Mouse (Mus musculus): ENCODE measurements around the gene Tbx20. TPM values are rescaled to one million over a fixed set of nuclear protein-coding genes. Genes with fewer than 3 reads are reported as not detected.
A peak's percentile ranks its signal among the peaks of the same experiment; 100 is the strongest.

The Tbx20 gene
- polyA plus RNA-seq, 1 experiment from 2014 or later: 0.19 TPM

DNA sequence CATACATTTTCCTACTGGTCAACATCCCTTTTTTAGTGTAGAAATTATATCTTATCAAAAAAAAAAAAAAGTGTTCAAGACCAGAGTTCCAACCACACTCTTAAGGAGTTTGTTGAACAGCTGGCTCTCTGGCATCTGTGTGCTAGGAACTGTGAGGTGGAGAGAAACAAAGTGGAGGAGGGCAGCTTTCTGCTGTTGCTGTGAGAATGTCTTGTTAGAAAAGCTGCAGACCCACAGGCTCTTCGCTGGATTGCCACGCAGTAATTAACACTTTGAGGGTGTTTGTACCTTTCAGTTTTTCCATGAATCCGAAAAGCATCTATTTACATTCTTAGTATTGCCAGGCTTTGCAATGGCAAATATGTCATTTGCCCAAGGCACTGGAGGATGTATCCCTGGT lies 5.9 kb upstream of the Tbx20 start:
- H3K4me3 ChIP-seq (ENCODE audit: low read depth, low read length): no peak overlapping the region
- peaks cover 9% of the 10 kb centered on the region; the same call in 1 of the 2 replicates for H3K4me1 ChIP-seq (ENCODE audit: control insufficient read depth, insufficient read depth, low read length)
- no peaks in the 10 kb centered on the region for H3K9me3 ChIP-seq (ENCODE audit: control insufficient read depth, low read depth, low read length)
- peaks cover 59% of the 10 kb centered on the region for H3K27me3 ChIP-seq (ENCODE audit: control insufficient read depth, insufficient read depth, low read length)
- no peak for ATAC-seq (ENCODE audit: insufficient number of reproducible peaks, insufficient read depth, low FRiP score, low read depth)
- H3K36me3 ChIP-seq (ENCODE audit: control insufficient read depth, insufficient read depth, low read length): no peaks in the 10 kb centered on the region
- 8% methylated on average over 3 of the region's 3 CpGs for WGBS
- no peak overlapping the region for H3K27ac ChIP-seq (ENCODE audit: low read length)
- H3K4me2 ChIP-seq (replicated peaks; ENCODE audit: low read depth, low read length): no peak overlapping the region
- H3K9ac ChIP-seq (replicated peaks; ENCODE audit: low read depth, low read length): no peak overlapping the region

DNA sequence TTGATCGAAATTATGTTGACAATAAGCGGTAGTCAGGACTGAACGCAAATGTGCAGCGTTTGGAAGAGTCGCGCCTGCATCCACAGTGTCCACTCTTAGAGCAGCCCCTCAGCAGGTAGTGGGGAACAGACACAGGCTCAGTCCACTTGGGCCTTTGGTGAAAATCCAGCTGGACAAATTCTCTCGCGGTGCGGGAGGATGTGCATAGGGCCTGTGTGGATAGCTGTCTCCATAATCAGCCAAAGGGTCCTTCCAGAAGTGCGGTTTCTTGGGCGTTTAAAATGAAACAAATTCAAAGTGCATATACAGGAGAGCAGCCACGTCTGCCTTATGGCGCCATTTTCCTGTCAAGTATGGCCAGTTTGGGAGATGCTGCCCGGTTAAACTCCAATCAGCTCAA lies 4.5 kb upstream of the Tbx20 start:
- no peak overlapping the region for H3K4me2 ChIP-seq (replicated peaks; ENCODE audit: low read depth, low read length)
- H3K4me3 ChIP-seq (ENCODE audit: low read depth, low read length): no peak overlapping the region
- H3K27me3 ChIP-seq (ENCODE audit: control insufficient read depth, insufficient read depth, low read length): peaks cover 73% of the 10 kb centered on the region
- H3K36me3 ChIP-seq (ENCODE audit: control insufficient read depth, insufficient read depth, low read length): no peaks in the 10 kb centered on the region
- no peak overlapping the region for H3K9ac ChIP-seq (replicated peaks; ENCODE audit: low read depth, low read length)
- no peaks in the 10 kb centered on the region for H3K9me3 ChIP-seq (ENCODE audit: control insufficient read depth, low read depth, low read length)
- no peak overlapping the region for H3K27ac ChIP-seq (ENCODE audit: low read length)
- peaks cover 9% of the 10 kb centered on the region; the same call in 1 of the 2 replicates for H3K4me1 ChIP-seq (ENCODE audit: control insufficient read depth, insufficient read depth, low read length)
- ATAC-seq (ENCODE audit: insufficient number of reproducible peaks, insufficient read depth, low FRiP score, low read depth): no peak
- WGBS: 7% methylated on average over 14 of the region's 14 CpGs

- H3K27me3 ChIP-seq (ENCODE audit: control insufficient read depth, insufficient read depth, low read length): peaks cover 74% of the 10 kb centered on the region
- H3K36me3 ChIP-seq (ENCODE audit: control insufficient read depth, insufficient read depth, low read length): no peaks in the 10 kb centered on the region
- H3K27ac ChIP-seq (ENCODE audit: low read length): no peak overlapping the region
- H3K4me1 ChIP-seq (ENCODE audit: control insufficient read depth, insufficient read depth, low read length): peaks cover 9% of the 10 kb centered on the region; the same call in 1 of the 2 replicates
- no peaks in the 10 kb centered on the region for H3K9me3 ChIP-seq (ENCODE audit: control insufficient read depth, low read depth, low read length)
- no peak for ATAC-seq (ENCODE audit: insufficient number of reproducible peaks, insufficient read depth, low FRiP score, low read depth)
- under 1% methylated on average over 14 of the region's 14 CpGs for WGBS
- no peak overlapping the region for H3K9ac ChIP-seq (replicated peaks; ENCODE audit: low read depth, low read length)
- H3K4me2 ChIP-seq (replicated peaks; ENCODE audit: low read depth, low read length): no peak overlapping the region
- H3K4me3 ChIP-seq (ENCODE audit: low read depth, low read length): no peak overlapping the region
Observed at GRCm38 (mm10) chr9:24777961-24778360, 3.9 kb upstream of the Tbx20 start.

- Histone ChIP-seq H3K36me3 (ENCODE audit: control insufficient read depth, insufficient read depth, low read length) (no peaks in the 10 kb centered on the region), H3K9me3 (ENCODE audit: control insufficient read depth, low read depth, low read length) (no peaks in the 10 kb centered on the region), H3K4me1 (ENCODE audit: control insufficient read depth, insufficient read depth, low read length) (peaks cover 9% of the 10 kb centered on the region; the same call in 1 of the 2 replicates), H3K4me2 (replicated peaks; ENCODE audit: low read depth, low read length) (no peak overlapping the region), H3K27ac (ENCODE audit: low read length) (no peak overlapping the region), H3K4me3 (ENCODE audit: low read depth, low read length) (0 out of 2 replicates have a peak overlapping the region, but pooled peaks have one; percentile 2), H3K27me3 (ENCODE audit: control insufficient read depth, insufficient read depth, low read length) (peaks cover 72% of the 10 kb centered on the region), H3K9ac (replicated peaks; ENCODE audit: low read depth, low read length) (no peak overlapping the region)
- WGBS: under 1% methylated on average over 37 of the region's 37 CpGs
- ATAC-seq (ENCODE audit: insufficient number of reproducible peaks, insufficient read depth, low FRiP score, low read depth): no peak
Observed at GRCm38 (mm10) chr9:24777176-24777895, 3.2 kb upstream of the Tbx20 start.

DNA sequence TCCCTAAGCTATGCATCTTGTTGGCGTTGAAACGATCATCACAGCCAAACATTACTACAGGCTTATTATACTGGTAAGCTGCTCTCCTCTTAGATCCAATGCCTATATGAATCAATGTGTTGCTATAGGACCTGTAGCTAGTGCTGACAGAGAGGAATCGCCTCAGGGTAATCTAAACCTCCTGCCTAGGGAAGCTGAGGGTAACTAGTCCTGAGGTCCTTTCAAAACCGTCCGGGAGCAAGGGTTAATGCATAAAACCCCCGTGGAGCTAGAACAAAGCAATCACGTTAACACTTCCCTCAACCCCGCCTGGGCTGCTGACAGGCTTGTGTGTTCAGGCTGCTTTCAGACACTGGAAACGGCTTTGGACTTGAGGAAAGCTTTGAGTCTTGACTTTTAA lies 2.4 kb upstream of the Tbx20 start:
- WGBS: 2% methylated on average over 9 of the region's 9 CpGs
- H3K9me3 ChIP-seq (ENCODE audit: control insufficient read depth, low read depth, low read length): no peaks in the 10 kb centered on the region
- ATAC-seq (ENCODE audit: insufficient number of reproducible peaks, insufficient read depth, low FRiP score, low read depth): no peak
- no peaks in the 10 kb centered on the region for H3K36me3 ChIP-seq (ENCODE audit: control insufficient read depth, insufficient read depth, low read length)
- peaks cover 72% of the 10 kb centered on the region for H3K27me3 ChIP-seq (ENCODE audit: control insufficient read depth, insufficient read depth, low read length)
- no peak overlapping the region for H3K4me3 ChIP-seq (ENCODE audit: low read depth, low read length)
- H3K27ac ChIP-seq (ENCODE audit: low read length): no peak overlapping the region
- H3K4me2 ChIP-seq (replicated peaks; ENCODE audit: low read depth, low read length): no peak overlapping the region
- no peak overlapping the region for H3K9ac ChIP-seq (replicated peaks; ENCODE audit: low read depth, low read length)
- H3K4me1 ChIP-seq (ENCODE audit: control insufficient read depth, insufficient read depth, low read length): peaks cover 9% of the 10 kb centered on the region; the same call in 1 of the 2 replicates

- ATAC-seq (ENCODE audit: insufficient number of reproducible peaks, insufficient read depth, low FRiP score, low read depth): no peak
- peaks cover 70% of the 10 kb centered on the region for H3K27me3 ChIP-seq (ENCODE audit: control insufficient read depth, insufficient read depth, low read length)
- no peak overlapping the region for H3K27ac ChIP-seq (ENCODE audit: low read length)
- H3K4me1 ChIP-seq (ENCODE audit: control insufficient read depth, insufficient read depth, low read length): peaks cover 4% of the 10 kb centered on the region; the same call in 1 of the 2 replicates
- no peak overlapping the region for H3K4me3 ChIP-seq (ENCODE audit: low read depth, low read length)
- no peaks in the 10 kb centered on the region for H3K36me3 ChIP-seq (ENCODE audit: control insufficient read depth, insufficient read depth, low read length)
- no peaks in the 10 kb centered on the region for H3K9me3 ChIP-seq (ENCODE audit: control insufficient read depth, low read depth, low read length)
- 21% methylated on average over 1 of the region's 1 CpGs for WGBS
- no peak overlapping the region for H3K4me2 ChIP-seq (replicated peaks; ENCODE audit: low read depth, low read length)
- no peak overlapping the region for H3K9ac ChIP-seq (replicated peaks; ENCODE audit: low read depth, low read length)
Observed at GRCm38 (mm10) chr9:24775567-24775966, 1.5 kb upstream of the Tbx20 start.

GRCm38 (mm10) chr9:24775001-24775400 lies 898 bp upstream of the Tbx20 start:
- Histone ChIP-seq H3K4me1 (ENCODE audit: control insufficient read depth, insufficient read depth, low read length) (peaks cover 4% of the 10 kb centered on the region; the same call in 1 of the 2 replicates), H3K27ac (ENCODE audit: low read length) (no peak overlapping the region), H3K9ac (replicated peaks; ENCODE audit: low read depth, low read length) (no peak overlapping the region), H3K9me3 (ENCODE audit: control insufficient read depth, low read depth, low read length) (no peaks in the 10 kb centered on the region), H3K27me3 (ENCODE audit: control insufficient read depth, insufficient read depth, low read length) (peaks cover 73% of the 10 kb centered on the region), H3K4me3 (ENCODE audit: low read depth, low read length) (no peak overlapping the region), H3K4me2 (replicated peaks; ENCODE audit: low read depth, low read length) (no peak overlapping the region), H3K36me3 (ENCODE audit: control insufficient read depth, insufficient read depth, low read length) (no peaks in the 10 kb centered on the region)
- no peak for ATAC-seq (ENCODE audit: insufficient number of reproducible peaks, insufficient read depth, low FRiP score, low read depth)
- under 1% methylated on average over 9 of the region's 9 CpGs for WGBS

GRCm38 (mm10) chr9:24773669-24774068 lies 434 bp downstream of the Tbx20 start:
- Histone ChIP-seq H3K4me1 (ENCODE audit: control insufficient read depth, insufficient read depth, low read length) (peaks cover 4% of the 10 kb centered on the region; the same call in 1 of the 2 replicates), H3K27me3 (ENCODE audit: control insufficient read depth, insufficient read depth, low read length) (peaks cover 69% of the 10 kb centered on the region), H3K27ac (ENCODE audit: low read length) (no peak overlapping the region), H3K4me2 (replicated peaks; ENCODE audit: low read depth, low read length) (peak overlapping the region; percentile 44), H3K9ac (replicated peaks; ENCODE audit: low read depth, low read length) (no peak overlapping the region), H3K9me3 (ENCODE audit: control insufficient read depth, low read depth, low read length) (no peaks in the 10 kb centered on the region), H3K36me3 (ENCODE audit: control insufficient read depth, insufficient read depth, low read length) (no peaks in the 10 kb centered on the region), H3K4me3 (ENCODE audit: low read depth, low read length) (peak overlapping the region; percentile 26)
- under 1% methylated on average over 19 of the region's 19 CpGs for WGBS
- no peak for ATAC-seq (ENCODE audit: insufficient number of reproducible peaks, insufficient read depth, low FRiP score, low read depth)
